Mouse (Mus musculus) hindbrain, postnatal 0 days (tissue): ENCODE data around the gene Lats2. TPM values are rescaled to one million over a fixed set of nuclear protein-coding genes. Genes with fewer than 3 reads are reported as not detected.
"Not testable (repeated sequence)": the region's sequence is repeated elsewhere in the genome, so short reads cannot be mapped to it uniquely, and the experiment has no call there.

Source experiments
- ATAC-seq: fragments of 200-750 bp; cut with Nextera tagmentation; 2 replicates; pipeline ENCODE4 v1.8.0; 2017; ENCODE audit warnings: mild to moderate bottlenecking, moderate TSS enrichment, moderate library complexity
- DNase-seq: peaks from one replicate; pipeline ENCODE4 v3.0.0-alpha.2; 2015; ENCODE audit warnings: low spot score
- H3K27ac ChIP-seq: fragments of 300-500 bp; sonication (generic); 2 replicates; pipeline ENCODE4 v1.5.1; 2014; ENCODE audit warnings: mild to moderate bottlenecking
- H3K27me3 ChIP-seq: fragments of 300-500 bp; sonication (generic); 2 replicates; pipeline ENCODE4 v1.6.1; 2014; ENCODE audit warnings: low read length, mixed read lengths; ENCODE audit not compliant: insufficient read depth
- H3K36me3 ChIP-seq: fragments of 300-500 bp; sonication (generic); 2 replicates; pipeline ENCODE4 v1.6.1; 2014; ENCODE audit warnings: low read length, mixed read lengths; ENCODE audit not compliant: insufficient read depth
- H3K4me1 ChIP-seq: fragments of 300-500 bp; sonication (generic); 2 replicates; pipeline ENCODE4 v1.6.1; 2014; ENCODE audit warnings: antibody characterized with exemption, low read length, mixed read lengths; ENCODE audit not compliant: insufficient read depth
- H3K4me2 ChIP-seq: fragments of 300-500 bp; sonication (generic); 2 replicates; pipeline ENCODE4 v1.6.1; 2014; ENCODE audit warnings: low read depth, mild to moderate bottlenecking, low read length, moderate library complexity, mixed read lengths
- H3K4me3 ChIP-seq: fragments of 300-500 bp; sonication (generic); 2 replicates; pipeline ENCODE4 v1.5.1; 2014; ENCODE audit warnings: low read length
- H3K9ac ChIP-seq: fragments of 300-500 bp; sonication (generic); replicated peaks from 2 replicates; pipeline ENCODE4 v1.6.1; 2014; ENCODE audit warnings: mild to moderate bottlenecking, low read length, moderate library complexity, mixed read lengths
- H3K9me3 ChIP-seq: fragments of 300-500 bp; sonication (generic); 2 replicates; pipeline ENCODE4 v1.6.1; 2016; ENCODE audit warnings: low read length, mixed read lengths
- CTCF ChIP-seq: IDR thresholded peaks from 2 replicates; pipeline ENCODE4 v1.5.1; 2016; ENCODE audit warnings: antibody characterized with exemption, control low read depth, low read depth
- WGBS: fragments of 180-500 bp; shearing (Covaris S2); extraction: QIAGEN DNeasy Blood & Tissue Kit; methylation state at CpG from one replicate; pipeline ENCODE4 v1.1.7; 2014; 5-methylcytosine and 5-hydroxymethylcytosine counted together
- polyA plus RNA-seq: library from polyadenylated mRNA; unstranded; fragments of >200 nt; fragmentation: Nextera tagmentation; extraction: Ambion mirVana; gene quantifications from 2 replicates; pipeline ENCODE4 v1.2.1, GENCODE M21; 2015
- total RNA-seq: library from RNA; depleted of rRNA; stranded (reverse); fragments of >200 nt; gene quantifications from 2 replicates; pipeline ENCODE4 v1.2.3, GENCODE M21; 2014

Gene Lats2
- total and polyA plus RNA-seq, 2 experiments from 2014 or later = 6.2 to 14.1 TPM

DNA sequence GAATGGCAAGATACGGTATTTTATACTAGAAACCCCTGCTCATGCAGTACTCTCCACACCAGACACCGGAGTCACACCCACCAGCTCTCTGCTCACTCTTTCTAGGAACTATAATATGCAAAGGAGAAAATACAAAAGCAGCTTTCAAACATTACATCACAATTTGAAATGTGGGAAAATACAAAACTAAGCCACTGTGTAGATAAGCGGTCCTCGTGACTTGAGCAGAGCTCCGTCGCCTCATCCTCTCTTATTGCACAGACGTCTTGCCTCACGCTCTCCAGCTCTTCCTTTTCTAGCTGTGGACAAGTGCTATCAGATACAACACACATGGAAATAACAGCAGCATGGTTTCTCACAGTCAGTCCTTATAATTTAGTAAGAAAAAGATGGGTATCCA lies 67.5 kb downstream of the Lats2 start:
- DNase-seq (no peak), ATAC-seq (no peak)
- H3K9ac ChIP-seq = no peak overlapping the region

DNA sequence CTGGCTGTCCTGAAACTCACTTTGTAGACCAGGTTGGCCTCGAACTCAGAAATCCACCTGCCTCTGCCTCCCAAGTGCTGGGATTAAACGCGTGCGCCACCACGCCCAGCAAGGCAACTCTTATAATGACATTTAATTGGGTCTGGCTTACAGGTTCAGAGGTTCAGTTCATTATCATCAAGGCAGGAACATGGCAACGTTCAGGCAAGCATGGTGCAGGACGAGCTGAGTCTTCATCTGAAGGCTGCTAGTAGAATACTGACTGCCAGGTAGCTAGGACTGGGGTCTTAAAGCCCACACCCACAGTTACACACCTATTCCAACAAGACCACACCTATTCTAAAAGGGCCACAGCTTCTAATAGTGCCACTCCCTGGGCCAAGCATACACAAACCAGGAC lies 70.1 kb downstream of the Lats2 start:
- H3K27ac ChIP-seq, H3K36me3 ChIP-seq, H3K4me3 ChIP-seq, H3K4me2 ChIP-seq, H3K9ac ChIP-seq, ATAC-seq, DNase-seq, H3K9me3 ChIP-seq, H3K4me1 ChIP-seq, H3K27me3 ChIP-seq: not testable (repeated sequence)
- WGBS = 94% methylated on average over 7 of the region's 7 CpGs

More for the DNA sequence above, 67.5 kb downstream of the Lats2 start:
- no peak overlapping the region for H3K4me2 ChIP-seq
- TF ChIP-seq CTCF = no peak
- H3K27ac ChIP-seq = no peak overlapping the region
- no peak overlapping the region for H3K4me3 ChIP-seq
- H3K27me3 ChIP-seq = no peaks in the 10 kb centered on the region
- H3K36me3 ChIP-seq = no peaks in the 10 kb centered on the region; the same call in 1 of the 2 replicates
- H3K9me3 ChIP-seq = no peaks in the 10 kb centered on the region
- H3K4me1 ChIP-seq = no peaks in the 10 kb centered on the region
- WGBS = 93% methylated on average over 8 of the region's 8 CpGs

DNA sequence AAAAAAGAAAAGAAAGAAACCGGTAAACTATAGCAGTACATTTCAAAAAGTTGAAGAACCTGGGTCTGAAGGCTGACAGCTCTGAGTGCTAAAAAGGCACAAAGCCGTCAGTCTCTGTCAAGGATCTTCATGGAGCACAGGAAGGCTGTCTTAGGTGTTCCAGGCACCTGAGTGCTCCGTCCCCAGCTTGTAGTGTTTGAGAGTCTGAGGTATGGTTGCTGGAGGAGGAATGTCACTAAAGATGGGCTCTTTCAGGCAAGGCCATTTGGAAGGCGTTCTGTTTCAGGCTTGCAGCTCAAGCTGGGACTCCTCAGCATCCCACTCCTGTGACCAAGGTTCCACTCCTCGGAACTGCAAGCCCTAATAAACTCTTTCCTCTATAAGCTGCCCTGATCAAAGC lies 70.7 kb downstream of the Lats2 start:
- Histone ChIP-seq H3K27me3 (no peaks in the 10 kb centered on the region), H3K4me1 (no peaks in the 10 kb centered on the region), H3K36me3 (no peaks in the 10 kb centered on the region), H3K4me3 (no peak overlapping the region), H3K9me3 (no peaks in the 10 kb centered on the region), H3K27ac (no peak overlapping the region), H3K9ac (no peak overlapping the region), H3K4me2 (no peak overlapping the region)
- DNase-seq (no peak), ATAC-seq (no peak)
- TF ChIP-seq CTCF = no peak
- 89% methylated on average over 5 of the region's 5 CpGs for WGBS

DNA sequence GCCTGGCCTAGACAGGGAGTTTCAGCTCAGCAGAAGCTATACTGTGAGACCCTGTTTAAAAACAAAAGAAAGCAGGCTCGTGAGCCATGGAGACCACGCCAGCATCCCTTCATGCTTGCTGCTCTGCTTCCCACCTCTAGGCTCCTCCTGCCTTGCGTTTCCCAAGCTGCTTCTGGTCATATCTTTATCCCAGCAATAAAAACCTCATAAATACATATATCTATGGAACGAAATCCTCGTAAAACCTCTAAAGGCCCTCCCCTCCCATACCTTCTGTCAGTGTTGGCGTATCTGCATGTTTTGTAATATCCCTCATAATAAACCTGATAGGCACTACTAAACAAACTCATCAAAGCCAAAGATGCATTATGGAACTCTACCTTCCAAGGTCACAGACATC lies 71.5 kb downstream of the Lats2 start:
- no peak for TF ChIP-seq CTCF
- H3K4me3 ChIP-seq = no peak overlapping the region
- DNase-seq = no peak
- H3K9me3 ChIP-seq = no peaks in the 10 kb centered on the region
- no peak overlapping the region for H3K9ac ChIP-seq
- H3K4me2 ChIP-seq = no peak overlapping the region
- H3K27ac ChIP-seq = no peak overlapping the region
- WGBS = 88% methylated on average over 6 of the region's 6 CpGs
- no peaks in the 10 kb centered on the region for H3K27me3 ChIP-seq
- H3K36me3 ChIP-seq = no peaks in the 10 kb centered on the region
- no peaks in the 10 kb centered on the region for H3K4me1 ChIP-seq
- ATAC-seq = no peak

DNA sequence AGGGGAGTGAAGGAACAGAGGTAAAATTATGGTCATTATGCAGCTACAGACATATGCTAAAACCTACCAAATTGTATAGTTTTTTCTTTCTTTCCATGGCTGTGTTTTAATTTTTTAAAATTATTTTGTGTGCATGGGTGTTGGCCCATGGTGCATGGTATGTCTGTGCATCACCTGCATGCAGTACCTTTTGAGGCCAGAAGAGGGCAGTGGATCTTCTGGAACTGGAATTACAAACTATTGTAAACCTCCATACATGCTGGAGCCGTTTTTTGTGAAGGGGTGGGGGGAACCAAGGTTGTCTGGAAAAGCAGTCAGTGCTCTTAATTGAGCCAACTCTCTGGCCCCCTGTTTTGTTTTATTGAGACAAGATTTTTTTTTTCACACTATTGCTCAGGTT lies 73.6 kb downstream of the Lats2 start:
- 4% methylated on average over 1 of the region's 1 CpGs for WGBS
- Histone ChIP-seq H3K9me3 (no peaks in the 10 kb centered on the region), H3K36me3 (no peaks in the 10 kb centered on the region), H3K27ac (no peak overlapping the region), H3K9ac (no peak overlapping the region), H3K27me3 (no peaks in the 10 kb centered on the region), H3K4me2 (no peak overlapping the region), H3K4me3 (no peak overlapping the region), H3K4me1 (no peaks in the 10 kb centered on the region)
- TF ChIP-seq CTCF = peak; percentile 87
- DNase-seq (peak; percentile 74), ATAC-seq (peak; percentile 78)

DNA sequence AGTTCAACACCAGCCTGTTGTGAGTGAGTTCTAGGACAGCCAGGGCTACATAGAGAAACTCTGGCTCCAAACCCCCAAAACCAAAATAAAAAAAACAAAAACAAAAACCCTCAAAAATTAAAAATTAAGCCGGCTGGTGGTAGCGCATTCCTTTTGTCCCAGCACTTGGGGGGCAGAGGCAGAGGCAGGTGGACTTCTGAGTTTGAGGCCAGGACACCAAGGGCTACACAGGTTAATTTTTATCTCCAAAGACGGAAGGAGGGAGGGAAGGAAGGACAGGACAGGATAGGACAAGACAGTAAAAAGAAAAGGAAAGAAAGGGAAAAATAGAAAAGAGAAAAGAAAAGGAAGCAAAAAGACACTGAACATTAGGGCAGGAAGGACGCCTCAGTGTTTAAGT lies 75.4 kb downstream of the Lats2 start:
- 91% methylated on average over 4 of the region's 4 CpGs for WGBS
- H3K9me3 ChIP-seq = no peaks in the 10 kb centered on the region
- no peak for TF ChIP-seq CTCF
- H3K4me2 ChIP-seq = no peak overlapping the region
- H3K36me3 ChIP-seq = no peaks in the 10 kb centered on the region
- no peaks in the 10 kb centered on the region for H3K27me3 ChIP-seq
- no peak for DNase-seq
- H3K4me3 ChIP-seq = no peak overlapping the region
- H3K9ac ChIP-seq = no peak overlapping the region
- ATAC-seq = no peak
- H3K4me1 ChIP-seq = no peaks in the 10 kb centered on the region
- no peak overlapping the region for H3K27ac ChIP-seq

DNA sequence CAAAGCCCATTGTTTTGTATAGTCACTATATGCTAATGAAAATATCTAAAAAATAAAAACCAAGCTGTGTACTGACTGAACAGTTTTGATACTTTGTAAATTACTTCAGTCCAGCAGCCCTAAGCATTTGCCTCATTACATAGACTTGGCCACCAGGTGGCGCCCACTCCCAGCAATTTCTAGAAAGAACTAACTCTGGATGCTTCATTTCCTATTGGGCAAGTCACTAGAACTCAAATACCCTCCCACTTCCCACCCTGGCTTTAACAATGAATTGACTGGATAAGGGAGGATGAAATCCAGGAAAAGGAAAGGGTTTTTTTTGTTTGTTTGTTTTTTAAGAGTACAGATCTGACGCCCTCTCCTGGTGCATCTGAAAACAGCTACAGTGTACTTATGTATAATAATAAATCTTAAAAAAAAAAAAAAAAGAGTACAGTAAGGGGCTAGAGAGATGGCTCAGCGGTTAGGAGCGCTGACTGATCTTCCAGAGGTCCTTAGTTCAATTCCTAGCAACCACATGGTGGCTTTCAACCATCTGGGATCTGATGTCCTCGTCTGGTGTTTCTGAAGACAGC lies 78.1 kb downstream of the Lats2 start:
- H3K36me3 ChIP-seq = no peaks in the 10 kb centered on the region
- no peak overlapping the region for H3K4me2 ChIP-seq
- H3K9ac ChIP-seq = no peak overlapping the region
- WGBS = 34% methylated on average over 5 of the region's 5 CpGs
- ATAC-seq (peak; percentile 88), DNase-seq (peak; percentile 93)
- no peaks in the 10 kb centered on the region for H3K9me3 ChIP-seq
- H3K27me3 ChIP-seq = no peaks in the 10 kb centered on the region
- peak; percentile 90 for TF ChIP-seq CTCF
- H3K4me3 ChIP-seq = no peak overlapping the region
- H3K4me1 ChIP-seq = no peaks in the 10 kb centered on the region
- no peak overlapping the region for H3K27ac ChIP-seq
